Mouse (Mus musculus) gastrocnemius, adult 2 months (tissue): ENCODE measurements around the gene Madcam1. TPM values are rescaled to one million over a fixed set of nuclear protein-coding genes. Genes with fewer than 3 reads are reported as not detected.

Experiments
- DNase-seq: peaks from one replicate; pipeline ENCODE4 v3.0.0; 2022
- H3K27ac ChIP-seq: fragments of 200-600 bp; 2 replicates; pipeline ENCODE4 v1.8.1; 2022; ENCODE audit warnings: mild to moderate bottlenecking
- H3K4me3 ChIP-seq: fragments of 200-600 bp; 2 replicates; pipeline ENCODE4 v1.8.1; 2022; ENCODE audit warnings: mild to moderate bottlenecking, moderate library complexity
- CTCF ChIP-seq: fragments of 200-600 bp; IDR thresholded peaks from 2 replicates; pipeline ENCODE4 v1.8.1; 2022; ENCODE audit warnings: antibody characterized with exemption, mild to moderate bottlenecking, moderate library complexity
- intact Hi-C: fragments of 180-260 bp; cut with DNase I; formaldehyde crosslinking; loops from one replicate; pipeline ENCODE4 v1.15.1; 2025
- total RNA-seq, 2 experiments: library from RNA; stranded (reverse); gene quantifications; 2 replicates each; pipeline ENCODE4 v1.2.3; 2021

The Madcam1 gene
- total RNA-seq, 2 experiments from 2014 or later: not detected

GRCm38 (mm10) chr10:79684770-79685600 is 20.6 kb downstream of the Madcam1 start:
- Histone ChIP-seq H3K4me3 (peak overlapping the region; percentile 98), H3K27ac (peak overlapping the region; percentile 99)
- intact Hi-C loops: no loop called here
- TF ChIP-seq CTCF: no peak
- no peak for DNase-seq

- Histone ChIP-seq H3K4me3 (peak overlapping the region; percentile 98), H3K27ac (peak overlapping the region; percentile 99)
- intact Hi-C loops: no loop called here
- TF ChIP-seq CTCF: no peak
- DNase-seq: no peak
Observed at GRCm38 (mm10) chr10:79686219-79686618, 21.9 kb downstream of the Madcam1 start.

- peak; percentile 79 for DNase-seq
- no peak for TF ChIP-seq CTCF
- Histone ChIP-seq H3K4me3 (peak overlapping the region; percentile 98), H3K27ac (peak overlapping the region; percentile 99)
- intact Hi-C loops: no loop called here
Observed at GRCm38 (mm10) chr10:79686691-79687090, 22.3 kb downstream of the Madcam1 start.

GRCm38 (mm10) chr10:79687513-79687912 is 23.2 kb downstream of the Madcam1 start:
- H3K27ac ChIP-seq: peak overlapping the region; percentile 99
- intact Hi-C loops: no loop called here

GRCm38 (mm10) chr10:79688720-79689119 is 24.4 kb downstream of the Madcam1 start, which contains the start of gene Gzmm:
Gzmm (plus strand) TSS chr10:79689020.
- intact Hi-C loops: no loop called here
- TF ChIP-seq CTCF: no peak
- DNase-seq: no peak
- Histone ChIP-seq H3K27ac (peak within 1 kb of the TSS; percentile 99), H3K4me3 (peak within 1 kb of the TSS; percentile 47)

More at GRCm38 (mm10) chr10:79687513-79687912, 23.2 kb downstream of the Madcam1 start:
- peak overlapping the region; percentile 47 for H3K4me3 ChIP-seq
- DNase-seq: peak; percentile 36
- no peak for TF ChIP-seq CTCF

- intact Hi-C loops: no loop called here
- Histone ChIP-seq H3K4me3 (no peak overlapping the region), H3K27ac (peak overlapping the region; percentile 39; the same call in 1 of the 2 replicates)
- no peak for DNase-seq
- no peak for TF ChIP-seq CTCF
Observed at GRCm38 (mm10) chr10:79689178-79689577, 24.8 kb downstream of the Madcam1 start.

GRCm38 (mm10) chr10:79691986-79692548 is 27.7 kb downstream of the Madcam1 start:
- Histone ChIP-seq H3K4me3 (no peak overlapping the region), H3K27ac (no peak overlapping the region)
- peak; percentile 19 for DNase-seq
- intact Hi-C loops: no loop called here
- TF ChIP-seq CTCF: 0 out of 2 replicates have a peak, but pooled peaks have one; percentile 5

- no peak overlapping the region; the same call in 1 of the 2 replicates for H3K27ac ChIP-seq
- peak; percentile 17 for DNase-seq
- intact Hi-C loops: no loop called here
- no peak overlapping the region for H3K4me3 ChIP-seq
- TF ChIP-seq CTCF: no peak
Observed at GRCm38 (mm10) chr10:79693580-79694378, 29.4 kb downstream of the Madcam1 start.

- intact Hi-C loops: no loop called here
- Histone ChIP-seq H3K4me3 (no peak overlapping the region), H3K27ac (peak overlapping the region; percentile 46; the same call in 1 of the 2 replicates)
- peak; percentile 33 for DNase-seq
- TF ChIP-seq CTCF: no peak
Observed at GRCm38 (mm10) chr10:79694379-79694655, 30.0 kb downstream of the Madcam1 start.

- DNase-seq: peak; percentile 87
- intact Hi-C loops: loop anchor here (2.0 kb wide), 1 partner anchor 93 kb away; no protein-coding TSS in a partner anchor
- Histone ChIP-seq H3K27ac (peak overlapping the region; percentile 62), H3K4me3 (peak overlapping the region; percentile 43)
- peak; percentile 92 for TF ChIP-seq CTCF
Observed at GRCm38 (mm10) chr10:79695231-79696128, 31.1 kb downstream of the Madcam1 start.

- Histone ChIP-seq H3K27ac (peak overlapping the region; percentile 62), H3K4me3 (no peak overlapping the region)
- peak; percentile 20 for DNase-seq
- no peak for TF ChIP-seq CTCF
- intact Hi-C loops: loop anchor here (2.0 kb wide), 1 partner anchor 93 kb away; no protein-coding TSS in a partner anchor
Observed at GRCm38 (mm10) chr10:79696129-79696651, 31.8 kb downstream of the Madcam1 start.
